Mouse (Mus musculus) embryonic fibroblast, embryonic 13.5 days (primary cell): Measurements from ENCODE around the gene Syne4.

Source experiments
- CTCF ChIP-seq: IDR thresholded peaks from 2 replicates; pipeline ENCODE4 v1.5.1; 2011; ENCODE audit warnings: mild to moderate bottlenecking, control low read depth, low read length, moderate library complexity, borderline replicate concordance; ENCODE audit not compliant: insufficient read depth
- POLR2A ChIP-seq: IDR thresholded peaks from 2 replicates; pipeline ENCODE4 v1.6.1; 2011; ENCODE audit warnings: low read depth, mild to moderate bottlenecking, control low read depth, low read length, moderate library complexity

- no peak for TF ChIP-seq POLR2A
- no peak for TF ChIP-seq CTCF
Observed at GRCm38 (mm10) chr7:30306083-30306779, 8.4 kb upstream of the Syne4 start.
